Mouse (Mus musculus) midbrain, embryonic 11.5 days (tissue): Measurements from ENCODE around the gene Tcaf3. TPM values are rescaled to one million over a fixed set of nuclear protein-coding genes. Genes with fewer than 3 reads are reported as not detected.

Experiments
- ATAC-seq: fragments of 200-750 bp; cut with Nextera tagmentation; 2 replicates; pipeline ENCODE4 v1.8.0; 2017; ENCODE audit warnings: moderate TSS enrichment, moderate library complexity; ENCODE audit not compliant: low FRiP score
- DNase-seq: peaks from one replicate; pipeline ENCODE4 v3.0.0; 2015; ENCODE audit warnings: low spot score; ENCODE audit errors: missing footprints
- H3K27ac ChIP-seq: fragments of 300-500 bp; sonication (generic); 2 replicates; pipeline ENCODE4 v1.5.1; 2014; ENCODE audit warnings: low read depth, low read length
- H3K27me3 ChIP-seq: fragments of 300-500 bp; sonication (generic); 2 replicates; pipeline ENCODE4 v1.6.1; 2014; ENCODE audit warnings: mild to moderate bottlenecking, low read length, moderate library complexity, mixed read lengths; ENCODE audit not compliant: control insufficient read depth, insufficient read depth
- H3K36me3 ChIP-seq: fragments of 300-500 bp; sonication (generic); 2 replicates; pipeline ENCODE4 v1.6.1; 2014; ENCODE audit warnings: mild to moderate bottlenecking, low read length, moderate library complexity, mixed read lengths; ENCODE audit not compliant: control insufficient read depth, insufficient read depth
- H3K4me1 ChIP-seq: fragments of 300-500 bp; sonication (generic); 2 replicates; pipeline ENCODE4 v1.6.1; 2014; ENCODE audit warnings: low read length; ENCODE audit not compliant: control insufficient read depth, insufficient read depth
- H3K4me2 ChIP-seq: fragments of 300-500 bp; sonication (generic); 2 replicates; pipeline ENCODE4 v1.6.1; 2014; ENCODE audit warnings: mild to moderate bottlenecking, moderate library complexity
- H3K4me3 ChIP-seq: fragments of 300-500 bp; sonication (generic); 2 replicates; pipeline ENCODE4 v1.5.1; 2014; ENCODE audit warnings: low read depth, low read length
- H3K9ac ChIP-seq: fragments of 300-500 bp; sonication (generic); 2 replicates; pipeline ENCODE4 v1.6.1; 2014; ENCODE audit warnings: low read length
- H3K9me3 ChIP-seq: fragments of 300-500 bp; sonication (generic); 2 replicates; pipeline ENCODE4 v1.6.1; 2016; ENCODE audit warnings: low read length; ENCODE audit not compliant: control insufficient read depth
- WGBS: fragments of 180-500 bp; shearing (Covaris S2); extraction: QIAGEN DNeasy Blood & Tissue Kit; methylation state at CpG from one replicate; pipeline ENCODE4 v1.1.7; 2014; 5-methylcytosine and 5-hydroxymethylcytosine counted together
- polyA plus RNA-seq: library from polyadenylated mRNA; unstranded; fragments of >200 nt; fragmentation: Nextera tagmentation; extraction: Ambion mirVana; gene quantifications from 2 replicates; pipeline ENCODE4 v1.2.1, GENCODE M21; 2014

Gene Tcaf3
- polyA plus RNA-seq, 1 experiment from 2014 or later: not detected

DNA sequence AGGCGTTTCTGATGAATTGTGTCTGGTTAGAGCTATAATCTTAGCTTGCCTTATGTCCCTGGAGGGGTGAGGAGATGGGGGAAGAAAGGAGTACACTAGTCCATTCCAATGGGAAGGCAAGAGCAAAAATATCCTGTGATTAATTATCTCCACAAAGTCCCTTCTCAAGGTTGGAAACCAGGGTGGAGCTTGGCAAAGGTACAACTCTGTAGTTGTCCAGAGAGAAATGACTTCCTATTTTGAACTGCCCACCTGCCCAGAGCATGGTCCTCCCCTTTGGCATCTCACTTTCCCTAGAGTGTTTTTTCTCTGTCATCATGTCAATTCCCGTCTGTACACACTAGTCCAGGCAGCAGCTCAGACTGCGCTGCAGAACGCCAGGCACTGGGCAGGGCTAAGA lies 50.0 kb downstream of the Tcaf3 start, which contains the start of gene Olfr455:
Gene Olfr455 (minus strand): TSS at position 127 of the 400 bp plus-strand sequence.
- DNase-seq: peak; percentile 37
- WGBS: 88% methylated on average over 4 of the region's 4 CpGs
- Histone ChIP-seq H3K4me2 (no peak within 1 kb of the TSS), H3K27me3 (no peaks in the 10 kb centered on the region), H3K9me3 (no peaks in the 10 kb centered on the region), H3K9ac (no peak within 1 kb of the TSS), H3K4me3 (no peak within 1 kb of the TSS), H3K27ac (no peak within 1 kb of the TSS), H3K36me3 (no peaks in the 10 kb centered on the region), H3K4me1 (no peaks in the 10 kb centered on the region)
- ATAC-seq: no peak

DNA sequence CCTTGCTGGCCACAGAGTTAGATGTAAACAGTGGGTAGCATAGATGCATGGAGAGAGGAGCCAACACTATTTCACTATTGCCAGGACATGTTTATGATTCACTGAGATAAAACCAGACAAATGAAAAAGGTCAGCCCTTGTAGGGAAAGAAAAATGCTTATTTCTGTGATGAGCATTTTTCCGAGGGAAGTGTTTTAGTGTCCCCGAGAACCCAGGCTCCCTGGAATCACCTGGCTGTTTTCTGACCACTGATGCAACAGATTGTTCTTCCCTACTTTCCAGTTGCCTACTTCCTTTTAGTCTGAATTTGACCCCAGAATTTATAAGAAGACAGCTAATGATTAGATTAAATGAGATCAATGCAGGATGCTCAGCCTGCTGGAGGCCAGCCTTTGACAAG lies 51.3 kb downstream of the Tcaf3 start:
- no peak for ATAC-seq
- no peaks in the 10 kb centered on the region for H3K36me3 ChIP-seq
- H3K9me3 ChIP-seq: no peaks in the 10 kb centered on the region
- H3K27ac ChIP-seq: no peak overlapping the region
- no peak overlapping the region for H3K4me3 ChIP-seq
- H3K27me3 ChIP-seq: no peaks in the 10 kb centered on the region
- 95% methylated on average over 2 of the region's 2 CpGs for WGBS
- H3K4me2 ChIP-seq: no peak overlapping the region
- DNase-seq: peak; percentile 2
- H3K4me1 ChIP-seq: no peaks in the 10 kb centered on the region
- H3K9ac ChIP-seq: no peak overlapping the region

DNA sequence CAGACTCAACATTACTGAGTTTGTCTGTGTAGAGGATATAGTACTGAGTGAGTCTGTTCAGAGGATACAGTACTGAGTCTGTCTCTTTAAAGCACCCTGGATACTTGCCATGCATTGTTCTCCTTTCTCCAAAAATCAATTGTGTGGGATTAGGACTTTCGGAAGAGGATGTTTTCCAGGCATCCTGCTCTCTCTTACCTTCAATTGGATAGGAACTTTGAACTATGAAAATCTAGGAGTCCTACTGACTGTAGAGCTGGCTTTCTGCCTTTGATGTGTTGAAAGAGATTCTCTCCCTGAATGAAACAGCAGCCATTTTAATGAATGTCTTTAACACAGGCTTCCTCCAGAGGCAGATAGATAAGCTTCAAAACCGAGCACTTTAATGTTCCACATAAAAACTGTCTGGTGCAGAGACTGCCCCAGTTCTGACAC lies 52.0 kb downstream of the Tcaf3 start:
- H3K27ac ChIP-seq: no peak overlapping the region
- ATAC-seq (no peak), DNase-seq (peak; percentile 31)
- no peaks in the 10 kb centered on the region for H3K9me3 ChIP-seq
- H3K4me2 ChIP-seq: no peak overlapping the region
- H3K27me3 ChIP-seq: no peaks in the 10 kb centered on the region
- no peak overlapping the region for H3K9ac ChIP-seq
- WGBS: 65% methylated on average over 2 of the region's 2 CpGs
- no peaks in the 10 kb centered on the region for H3K4me1 ChIP-seq
- no peak overlapping the region for H3K4me3 ChIP-seq
- H3K36me3 ChIP-seq: no peaks in the 10 kb centered on the region

DNA sequence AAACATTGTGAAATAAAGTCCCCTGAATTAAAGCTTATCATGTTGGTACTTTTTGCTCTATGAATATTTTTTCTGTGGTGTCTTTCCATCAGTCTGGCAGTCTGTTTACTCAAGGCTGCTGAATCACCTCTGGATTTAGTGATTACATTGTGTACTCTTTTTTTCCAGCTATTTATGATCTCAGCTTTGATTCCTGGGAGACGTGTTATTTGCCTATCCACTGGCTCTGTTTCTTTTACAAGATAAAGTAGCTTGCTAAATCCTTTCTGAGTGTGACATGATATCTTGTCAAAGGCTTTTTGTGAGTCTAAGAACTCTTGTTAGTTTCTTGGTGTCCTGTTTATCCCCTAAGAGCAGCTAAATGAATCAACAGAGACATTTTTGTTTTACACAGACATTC lies 52.6 kb downstream of the Tcaf3 start:
- Histone ChIP-seq H3K4me2 (no peak overlapping the region), H3K27me3 (no peaks in the 10 kb centered on the region), H3K36me3 (no peaks in the 10 kb centered on the region), H3K9ac (no peak overlapping the region), H3K9me3 (no peaks in the 10 kb centered on the region), H3K27ac (no peak overlapping the region), H3K4me3 (no peak overlapping the region), H3K4me1 (no peaks in the 10 kb centered on the region)
- ATAC-seq (no peak), DNase-seq (peak; percentile 31)
- 53% methylated on average over 1 of the region's 1 CpGs for WGBS

DNA sequence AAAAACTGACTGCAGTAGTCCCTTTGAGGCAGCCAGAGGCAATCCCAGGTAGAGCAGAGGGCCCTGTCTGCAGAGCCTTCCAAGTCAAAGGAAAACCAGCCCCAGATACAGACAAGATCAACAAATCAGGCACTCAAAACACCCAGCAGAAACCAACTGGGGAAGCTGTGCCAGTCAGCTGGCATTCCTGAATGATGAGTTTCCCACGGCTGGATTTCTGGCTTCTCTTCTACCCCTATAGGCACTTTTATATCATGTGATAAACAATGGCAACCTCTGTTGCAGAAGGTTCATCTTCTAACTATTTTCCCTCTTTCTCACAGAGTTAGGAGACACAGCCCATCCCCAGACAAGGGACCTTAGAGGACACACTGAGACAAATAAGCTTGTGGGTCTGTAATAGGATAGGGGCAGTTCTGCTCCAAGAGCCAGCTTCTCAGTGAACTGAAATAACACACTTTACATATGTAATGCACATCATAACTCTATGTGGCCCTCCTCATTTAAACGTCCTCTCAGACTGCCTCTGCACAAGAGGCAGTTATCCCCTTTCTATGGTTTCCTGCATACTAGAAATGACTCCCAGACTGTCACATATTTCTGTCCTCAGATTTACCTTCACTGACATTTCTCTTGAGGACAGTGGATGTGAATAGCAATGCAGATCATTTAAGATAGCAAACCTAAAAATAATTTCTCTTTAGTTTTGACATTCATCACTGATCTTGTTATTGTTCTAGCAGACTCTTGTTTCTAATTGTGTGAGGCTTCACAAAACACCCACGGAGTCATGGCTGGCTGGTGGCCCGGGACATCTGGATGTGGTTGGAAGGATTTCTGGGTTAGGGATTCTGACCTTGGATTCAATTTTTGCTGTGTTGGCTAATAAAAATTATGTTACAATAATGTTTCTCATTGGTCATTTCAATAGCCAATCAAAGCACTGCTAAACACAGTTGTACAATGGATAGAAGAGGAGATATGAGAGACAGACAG lies 55.2 kb downstream of the Tcaf3 start:
- Histone ChIP-seq H3K4me2 (no peak overlapping the region), H3K9me3 (no peaks in the 10 kb centered on the region), H3K27ac (no peak overlapping the region), H3K27me3 (no peaks in the 10 kb centered on the region), H3K9ac (no peak overlapping the region), H3K4me1 (no peaks in the 10 kb centered on the region), H3K36me3 (no peaks in the 10 kb centered on the region), H3K4me3 (no peak overlapping the region)
- WGBS: 84% methylated on average over 4 of the region's 4 CpGs
- ATAC-seq (no peak), DNase-seq (peak; percentile 61)

DNA sequence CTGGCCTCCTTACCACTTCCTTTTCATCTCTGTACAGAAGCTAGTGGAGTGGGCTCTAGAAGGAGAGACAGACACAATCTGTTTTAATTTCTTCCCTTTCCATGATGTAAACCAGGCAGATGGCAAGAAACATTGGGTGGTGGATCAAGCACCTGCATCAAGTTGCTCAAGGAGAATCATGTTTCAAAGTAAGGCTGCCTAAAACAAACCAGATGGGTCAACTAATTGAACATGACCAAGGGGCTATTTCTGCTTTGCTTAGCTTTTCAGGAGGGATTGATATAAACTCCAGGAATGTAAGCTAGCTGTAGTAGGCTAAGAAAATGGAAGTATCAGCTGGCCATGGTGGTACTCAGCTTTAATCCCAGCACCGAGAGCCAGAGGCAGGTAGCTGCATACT lies 56.8 kb downstream of the Tcaf3 start:
- Histone ChIP-seq H3K36me3 (no peaks in the 10 kb centered on the region), H3K27ac (no peak overlapping the region), H3K4me1 (no peaks in the 10 kb centered on the region), H3K27me3 (no peaks in the 10 kb centered on the region), H3K4me2 (no peak overlapping the region), H3K9ac (no peak overlapping the region), H3K4me3 (no peak overlapping the region), H3K9me3 (no peaks in the 10 kb centered on the region)
- no peak for ATAC-seq
- 96% methylated on average over 1 of the region's 1 CpGs for WGBS
- no peak for DNase-seq

DNA sequence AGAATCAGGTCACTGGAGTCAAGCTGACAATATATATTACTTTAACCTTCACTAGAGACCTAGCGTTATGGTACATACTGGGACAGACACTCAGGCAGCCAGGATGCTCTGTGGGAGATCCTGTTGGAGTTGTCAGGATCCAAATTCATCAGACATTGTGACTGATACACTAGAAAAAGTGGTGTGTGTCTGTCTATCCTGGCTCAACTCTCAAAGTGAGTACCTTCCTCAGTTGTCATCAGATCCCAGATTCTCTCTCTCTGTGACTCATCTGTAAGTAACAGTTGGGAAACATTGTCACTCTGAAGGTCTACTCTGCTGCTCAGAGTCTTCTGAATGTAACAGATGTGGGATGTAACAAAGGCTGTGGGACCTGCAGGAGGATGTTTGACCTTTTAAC lies 57.8 kb downstream of the Tcaf3 start:
- H3K4me3 ChIP-seq: no peak overlapping the region
- H3K36me3 ChIP-seq: no peaks in the 10 kb centered on the region
- H3K4me1 ChIP-seq: no peaks in the 10 kb centered on the region
- no peaks in the 10 kb centered on the region for H3K27me3 ChIP-seq
- no peak overlapping the region for H3K9ac ChIP-seq
- no peak overlapping the region for H3K4me2 ChIP-seq
- no peak overlapping the region for H3K27ac ChIP-seq
- no peaks in the 10 kb centered on the region for H3K9me3 ChIP-seq
- WGBS: 84% methylated on average over 1 of the region's 1 CpGs
- peak; percentile 75 for DNase-seq
- no peak for ATAC-seq

Other genes with a start within 250 kb of the Tcaf3 start
- 53.2 and 60.2 TPM in 2 replicates for gene Zyx, start 248.1 kb downstream of the Tcaf3 start, polyA plus RNA-seq
- gene Epha1, start 224.4 kb downstream of the Tcaf3 start, polyA plus RNA-seq: 0.30 and 0.66 TPM in 2 replicates
- gene Tas2r143, start 197.5 kb downstream of the Tcaf3 start, polyA plus RNA-seq: not detected in 2 replicates
- not detected in 2 replicates for gene Tas2r135, start 192.3 kb downstream of the Tcaf3 start, polyA plus RNA-seq
- not detected in 2 replicates for gene Tas2r126, start 163.2 kb downstream of the Tcaf3 start, polyA plus RNA-seq
- not detected in 2 replicates for gene Olfr458, start 132.5 kb downstream of the Tcaf3 start, polyA plus RNA-seq
- gene Olfr457, start 121.4 kb downstream of the Tcaf3 start, polyA plus RNA-seq: not detected in 2 replicates
- not detected in 2 replicates for gene Olfr456, start 110.5 kb downstream of the Tcaf3 start, polyA plus RNA-seq
- not detected in 2 replicates for gene Olfr455, start 50.1 kb downstream of the Tcaf3 start, polyA plus RNA-seq
- 1.8 and 1.9 TPM in 2 replicates for gene Tcaf2, start 47.6 kb upstream of the Tcaf3 start, polyA plus RNA-seq
- 155 and 156 TPM in 2 replicates for gene Tcaf1, start 112.4 kb upstream of the Tcaf3 start, polyA plus RNA-seq
- not detected in 2 replicates for gene Olfr453, start 141.7 kb upstream of the Tcaf3 start, polyA plus RNA-seq
- not detected in 2 replicates for gene Olfr38, start 158.7 kb upstream of the Tcaf3 start, polyA plus RNA-seq
- not detected in 2 replicates for gene Olfr452, start 187.4 kb upstream of the Tcaf3 start, polyA plus RNA-seq
- gene Olfr450, start 214.2 kb upstream of the Tcaf3 start, polyA plus RNA-seq: not detected in 2 replicates
- not detected in 2 replicates for gene Olfr449, start 236.7 kb upstream of the Tcaf3 start, polyA plus RNA-seq